Mouse (Mus musculus): ENCODE data around the gene Znrf2. TPM values are rescaled to one million over a fixed set of nuclear protein-coding genes. Genes with fewer than 3 reads are reported as not detected.
"Not testable (repeated sequence)": the region's sequence is repeated elsewhere in the genome, so short reads cannot be mapped to it uniquely, and the experiment has no call there.

Znrf2 gene
- polyA plus RNA-seq, 2 experiments, result 2.1 to 3.3 TPM

DNA sequence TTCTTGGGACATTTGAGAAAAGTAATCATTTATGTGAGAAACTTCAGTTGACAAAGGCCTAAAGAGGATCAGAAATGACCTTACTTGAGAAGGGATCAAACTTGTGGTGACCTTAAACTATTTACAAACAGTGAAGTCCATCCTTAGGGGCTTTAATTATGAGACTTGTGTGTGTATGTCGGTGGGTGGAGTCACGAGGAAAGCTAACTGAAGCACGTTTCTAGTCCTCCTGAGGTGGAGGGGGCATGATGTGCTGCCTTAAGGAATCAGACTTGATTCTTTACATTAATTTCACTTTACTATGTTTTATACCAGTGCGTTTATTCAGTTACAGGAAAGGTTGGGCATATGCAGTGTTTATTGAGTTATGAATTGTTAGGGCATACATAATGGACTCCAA lies 2.6 kb downstream of the Znrf2 start:
- Histone ChIP-seq H3K9me3 (ENCODE audit: control insufficient read depth, low read length) (no peaks in the 10 kb centered on the region), H3K27ac (no peak overlapping the region), H3K27me3 (ENCODE audit: control insufficient read depth, insufficient read depth, low read length) (no peaks in the 10 kb centered on the region), H3K9ac (replicated peaks) (no peak overlapping the region), H3K4me2 (ENCODE audit: low read depth) (peak overlapping the region; percentile 49), H3K4me1 (replicated peaks; ENCODE audit: control insufficient read depth in 2 of 2, insufficient read depth in 2 of 2, low read length in 1 of 2) (peaks cover 18 to 21% of the 10 kb centered on the region in 2 experiments), H3K4me3 (ENCODE audit: insufficient read depth in 1 of 2, low read depth in 2 of 2, low read length in 2 of 2) (no peak overlapping the region), H3K36me3 (replicated peaks; ENCODE audit: control insufficient read depth, insufficient read depth, low read depth) (no peaks in the 10 kb centered on the region)
- ATAC-seq (ENCODE audit: insufficient read depth) (no peak), DNase-seq (ENCODE audit: low read depth in 3 of 3, low spot score in 3 of 3) (no peak)
- TF ChIP-seq EP300 (IDR thresholded peaks at IDR 0.05; ENCODE audit: low read depth), result no peak
- TF ChIP-seq CTCF (IDR thresholded peaks at IDR 0.05; ENCODE audit: low read depth), result no peak
- WGBS (ENCODE audit: insufficient replicate concordance), result 19% methylated on average over 4 of the region's 4 CpGs

DNA sequence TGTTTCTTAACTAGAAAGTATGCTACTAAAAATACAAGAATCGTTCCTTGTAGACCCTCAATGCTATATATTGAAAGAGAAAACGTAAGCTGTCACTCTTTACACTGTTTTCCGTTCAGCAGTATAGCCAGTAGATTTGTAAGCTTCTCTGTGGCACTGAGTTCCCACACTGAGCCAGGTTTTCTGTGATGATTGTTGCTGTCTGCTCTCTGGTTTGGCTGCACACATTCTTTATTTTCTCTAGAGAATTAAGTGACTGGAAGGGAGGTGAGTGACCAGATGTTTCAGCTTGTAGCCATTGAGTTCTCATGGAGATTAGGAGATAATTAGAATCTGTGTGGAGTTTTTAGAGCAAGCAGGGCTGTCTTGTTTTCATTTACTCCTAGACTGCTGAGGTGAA lies 3.0 kb downstream of the Znrf2 start:
- WGBS (ENCODE audit: insufficient replicate concordance), result 61% methylated on average over 3 of the region's 3 CpGs
- no peak for ATAC-seq (ENCODE audit: insufficient read depth)
- no peak for DNase-seq (ENCODE audit: low read depth in 3 of 3, low spot score in 3 of 3)
- H3K4me3 ChIP-seq (ENCODE audit: insufficient read depth in 1 of 2, low read depth in 2 of 2, low read length in 2 of 2), result no peak overlapping the region
- H3K9me3 ChIP-seq (ENCODE audit: control insufficient read depth, low read length), result no peaks in the 10 kb centered on the region
- peak overlapping the region; percentile 5; the same call in 1 of the 2 replicates for H3K4me2 ChIP-seq (ENCODE audit: low read depth)
- peak overlapping the region; percentile 13; the same call in 1 of the 2 replicates for H3K9ac ChIP-seq (replicated peaks)
- no peak overlapping the region for H3K27ac ChIP-seq
- H3K36me3 ChIP-seq (replicated peaks; ENCODE audit: control insufficient read depth, insufficient read depth, low read depth), result no peaks in the 10 kb centered on the region
- H3K4me1 ChIP-seq (replicated peaks; ENCODE audit: control insufficient read depth in 2 of 2, insufficient read depth in 2 of 2, low read length in 1 of 2), result peaks cover 18 to 25% of the 10 kb centered on the region in 2 experiments
- no peak for TF ChIP-seq CTCF (IDR thresholded peaks at IDR 0.05; ENCODE audit: low read depth)
- no peaks in the 10 kb centered on the region for H3K27me3 ChIP-seq (ENCODE audit: control insufficient read depth, insufficient read depth, low read length)

DNA sequence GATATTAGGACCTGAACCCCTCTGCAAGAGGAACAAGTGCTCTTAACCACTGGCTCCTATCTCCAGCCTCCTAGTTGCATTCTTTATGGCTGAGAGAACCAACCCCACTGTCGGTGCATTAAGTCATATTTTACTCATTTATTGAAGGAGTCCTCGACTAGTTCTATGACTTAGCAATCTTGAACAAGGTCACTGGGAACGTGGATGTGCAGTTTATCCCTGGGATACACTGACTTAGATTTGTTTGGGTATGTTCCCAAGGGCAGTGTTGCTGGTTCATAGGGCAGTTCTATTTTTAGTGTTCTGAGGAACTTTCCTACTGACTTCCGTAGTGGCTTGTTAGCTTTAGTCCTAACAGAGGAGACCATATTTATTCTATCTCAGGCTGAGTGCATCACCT lies 5.6 kb downstream of the Znrf2 start:
- Histone ChIP-seq H3K36me3 (replicated peaks; ENCODE audit: control insufficient read depth, insufficient read depth, low read depth) (no peaks in the 10 kb centered on the region), H3K4me1 (replicated peaks; ENCODE audit: control insufficient read depth in 2 of 2, insufficient read depth in 2 of 2, low read length in 1 of 2) (peaks cover 16 to 23% of the 10 kb centered on the region in 2 experiments), H3K9me3 (ENCODE audit: control insufficient read depth, low read length) (no peaks in the 10 kb centered on the region), H3K27me3 (ENCODE audit: control insufficient read depth, insufficient read depth, low read length) (no peaks in the 10 kb centered on the region), H3K4me3 (ENCODE audit: insufficient read depth in 1 of 2, low read depth in 2 of 2, low read length in 2 of 2) (no peak overlapping the region), H3K27ac (no peak overlapping the region), H3K4me2 (ENCODE audit: low read depth) (no peak overlapping the region), H3K9ac (replicated peaks) (no peak overlapping the region)
- WGBS (ENCODE audit: insufficient replicate concordance), result 70% methylated on average over 4 of the region's 4 CpGs
- DNase-seq (ENCODE audit: low read depth in 3 of 3, low spot score in 3 of 3), result no peak
- ATAC-seq (ENCODE audit: insufficient read depth), result no peak
- TF ChIP-seq EP300 (IDR thresholded peaks at IDR 0.05; ENCODE audit: low read depth), result no peak
- no peak for TF ChIP-seq CTCF (IDR thresholded peaks at IDR 0.05; ENCODE audit: low read depth)

DNA sequence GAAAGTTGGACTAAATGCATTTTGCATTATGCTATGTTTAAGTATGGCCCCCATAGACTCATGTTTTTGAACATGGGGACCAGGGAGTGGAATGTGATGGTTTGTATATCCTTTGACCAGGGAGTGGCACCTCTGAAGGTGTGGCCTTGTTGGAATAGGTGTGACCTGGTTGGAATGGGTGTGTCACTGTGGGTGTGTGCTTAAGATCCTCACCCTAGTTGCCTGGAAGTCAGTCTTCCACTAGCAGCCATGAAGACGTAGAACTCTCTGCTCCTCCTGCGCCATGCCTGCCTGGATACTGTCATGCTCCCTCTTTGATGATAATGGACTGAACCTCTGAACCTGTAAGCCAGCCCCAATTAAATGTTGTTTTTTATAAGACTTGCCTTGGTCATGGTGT lies 7.8 kb downstream of the Znrf2 start:
- not testable (repeated sequence) for H3K27me3 ChIP-seq (ENCODE audit: control insufficient read depth, insufficient read depth, low read length)
- WGBS (ENCODE audit: insufficient replicate concordance), result 81% methylated on average over 2 of the region's 2 CpGs

DNA sequence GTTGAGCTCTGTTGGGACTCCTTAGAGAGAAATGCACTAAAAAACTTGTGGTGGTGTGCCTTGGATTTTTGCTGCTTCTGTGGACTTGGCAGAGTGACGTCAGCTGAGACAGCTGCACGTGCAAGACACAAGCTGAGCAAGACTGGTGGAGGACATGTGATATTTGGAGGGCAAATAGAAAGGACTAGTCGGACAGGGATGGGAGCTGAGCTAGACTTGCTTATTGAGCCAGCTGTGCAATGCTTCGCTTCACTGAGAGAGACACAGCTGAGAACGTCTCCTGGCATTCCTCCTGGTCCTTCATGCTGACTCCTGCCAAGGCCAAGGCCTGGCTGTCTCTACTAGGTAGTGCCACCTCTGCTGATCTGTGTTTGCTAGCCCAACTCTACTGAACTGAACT lies 10.8 kb downstream of the Znrf2 start:
- Histone ChIP-seq H3K27ac (no peak overlapping the region), H3K9me3 (ENCODE audit: control insufficient read depth, low read length) (no peaks in the 10 kb centered on the region), H3K36me3 (replicated peaks; ENCODE audit: control insufficient read depth, insufficient read depth, low read depth) (no peaks in the 10 kb centered on the region), H3K27me3 (ENCODE audit: control insufficient read depth, insufficient read depth, low read length) (no peaks in the 10 kb centered on the region), H3K9ac (replicated peaks) (no peak overlapping the region), H3K4me3 (ENCODE audit: insufficient read depth in 1 of 2, low read depth in 2 of 2, low read length in 2 of 2) (no peak overlapping the region), H3K4me1 (replicated peaks; ENCODE audit: control insufficient read depth in 2 of 2, insufficient read depth in 2 of 2, low read length in 1 of 2) (peaks cover 3 to 23% of the 10 kb centered on the region in 2 experiments), H3K4me2 (ENCODE audit: low read depth) (no peak overlapping the region)
- WGBS (ENCODE audit: insufficient replicate concordance), result 67% methylated on average over 5 of the region's 5 CpGs
- TF ChIP-seq CTCF (IDR thresholded peaks at IDR 0.05; ENCODE audit: low read depth) (no peak), EP300 (IDR thresholded peaks at IDR 0.05; ENCODE audit: low read depth) (no peak)
- ATAC-seq (ENCODE audit: insufficient read depth), result no peak
- DNase-seq (ENCODE audit: low read depth in 3 of 3, low spot score in 3 of 3), result no peak

More for the DNA sequence above, 7.8 kb downstream of the Znrf2 start:
- DNase-seq (ENCODE audit: low read depth in 3 of 3, low spot score in 3 of 3); ATAC-seq (ENCODE audit: insufficient read depth); H3K27ac ChIP-seq; H3K4me2 ChIP-seq (ENCODE audit: low read depth); H3K4me3 ChIP-seq (ENCODE audit: insufficient read depth in 1 of 2, low read depth in 2 of 2, low read length in 2 of 2); H3K9me3 ChIP-seq (ENCODE audit: control insufficient read depth, low read length); H3K36me3 ChIP-seq (replicated peaks; ENCODE audit: control insufficient read depth, insufficient read depth, low read depth); H3K9ac ChIP-seq (replicated peaks): not testable (repeated sequence)
- H3K4me1 ChIP-seq (replicated peaks; ENCODE audit: control insufficient read depth in 2 of 2, insufficient read depth in 2 of 2, low read length in 1 of 2), result peaks cover 8 to 26% of the 10 kb centered on the region in 2 experiments

All from liver, embryonic 14.5 days (tissue).